Mouse (Mus musculus): ENCODE data around the gene Mgat5.

DNA sequence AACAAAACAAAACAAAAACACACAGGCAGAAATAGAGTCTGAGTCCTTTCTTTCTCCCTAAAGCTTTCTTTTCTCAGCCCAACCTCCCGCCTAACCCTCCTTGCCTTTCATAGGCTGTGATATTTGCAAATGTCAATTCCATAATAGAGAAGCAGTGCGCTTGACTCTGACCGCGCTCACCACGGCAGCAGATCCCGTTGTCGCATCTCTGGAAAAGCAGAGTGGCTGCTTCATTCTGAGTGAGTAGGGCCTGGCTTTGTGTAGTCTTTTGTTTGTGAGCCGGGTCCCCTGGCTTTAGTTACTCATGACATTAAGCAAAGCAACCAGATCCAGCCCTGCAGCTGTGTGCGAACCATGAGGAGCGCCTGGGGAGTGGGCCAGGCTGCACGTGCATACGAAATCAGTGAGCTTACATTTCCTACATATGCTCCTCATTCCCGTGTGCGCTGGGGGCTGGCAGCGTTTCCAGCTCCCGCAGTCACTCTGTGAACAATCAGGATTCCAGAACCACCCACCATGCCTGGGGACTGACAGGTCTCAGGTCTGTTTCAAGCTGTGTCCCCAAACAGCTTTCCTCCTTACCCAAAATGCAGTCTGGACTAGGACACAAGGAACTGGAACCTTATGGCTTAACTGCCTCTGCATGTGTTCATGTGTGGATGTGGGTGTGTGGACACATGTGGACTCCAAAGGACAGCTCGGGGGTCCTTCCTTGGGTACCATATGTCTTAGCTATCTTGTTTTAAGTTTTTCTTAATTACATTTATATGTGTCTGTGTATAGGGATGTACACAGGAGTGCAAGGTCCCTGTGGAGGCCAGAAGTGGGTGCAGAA, 332.6 kb downstream of the Mgat5 start:
- TF ChIP-seq GATA1 (IDR thresholded peaks at IDR 0.05; ENCODE audit: low read length) (no peak), TAL1 (IDR thresholded peaks at IDR 0.05; ENCODE audit: low read length) (no peak)

Data from erythroblast, embryonic 14.5 days (primary cell).